Mouse (Mus musculus): Measurements from ENCODE around the gene Zfp809. TPM values are rescaled to one million over a fixed set of nuclear protein-coding genes. Genes with fewer than 3 reads are reported as not detected.

The Zfp809 gene
- polyA plus RNA-seq, 1 experiment from 2014 or later: 6.6 TPM

DNA sequence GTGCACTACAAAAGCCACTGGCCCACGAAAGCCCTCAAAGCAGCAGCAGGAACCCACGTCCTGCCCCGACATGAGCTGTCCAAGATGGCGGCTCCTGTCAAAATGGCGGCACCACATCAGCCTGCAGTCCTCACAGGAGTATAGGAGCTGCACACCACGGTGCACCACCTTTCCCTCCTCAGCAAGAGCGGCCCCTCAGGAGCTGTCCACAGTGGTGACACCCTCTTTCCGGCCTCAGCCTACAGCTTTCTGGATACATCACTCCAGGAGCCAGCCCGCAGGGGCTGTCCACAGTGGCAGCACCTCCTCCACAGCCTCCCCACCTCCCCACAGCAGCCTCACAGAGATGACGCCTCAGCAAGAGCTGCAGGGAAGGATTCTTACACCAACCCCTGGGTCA lies 37.1 kb downstream of the Zfp809 start:
- 83% methylated on average over 10 of the region's 10 CpGs for WGBS (ENCODE audit: insufficient replicate concordance)
- ATAC-seq (ENCODE audit: low read depth): no peak
- Histone ChIP-seq H3K4me1 (replicated peaks) (peaks cover 21% of the 10 kb centered on the region), H3K4me2 (no peak overlapping the region), H3K9ac (no peak overlapping the region), H3K36me3 (no peaks in the 10 kb centered on the region), H3K27me3 (no peaks in the 10 kb centered on the region), H3K4me3 (replicated peaks) (no peak overlapping the region), H3K9me3 (replicated peaks) (no peaks in the 10 kb centered on the region), H3K27ac (no peak overlapping the region)
- DNase-seq: no peak

DNA sequence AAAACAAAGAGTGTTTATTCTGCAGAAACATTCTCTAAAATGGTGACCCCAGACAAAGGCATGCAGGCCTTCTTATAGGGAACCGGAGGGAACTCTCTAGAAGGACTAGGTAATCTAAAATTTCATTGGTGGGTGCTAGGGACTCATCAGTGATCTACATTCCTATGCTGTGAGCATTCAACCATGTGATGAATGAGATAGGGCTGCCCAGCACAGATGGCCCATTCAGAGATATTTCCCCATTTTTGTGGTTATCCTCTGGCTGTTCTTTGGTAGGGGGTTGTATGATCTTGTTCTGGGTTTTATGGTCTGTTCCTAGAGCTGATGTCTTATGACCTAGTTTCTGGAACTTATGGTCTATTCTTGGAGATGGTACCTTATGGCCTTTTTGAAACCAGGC lies 43.4 kb downstream of the Zfp809 start:
- Histone ChIP-seq H3K9me3 (replicated peaks) (no peaks in the 10 kb centered on the region), H3K9ac (no peak overlapping the region), H3K4me2 (no peak overlapping the region), H3K4me3 (replicated peaks) (no peak overlapping the region), H3K27me3 (no peaks in the 10 kb centered on the region), H3K36me3 (no peaks in the 10 kb centered on the region), H3K4me1 (replicated peaks) (no peaks in the 10 kb centered on the region), H3K27ac (no peak overlapping the region)
- no peak for ATAC-seq (ENCODE audit: low read depth)
- no peak for DNase-seq
- WGBS (ENCODE audit: insufficient replicate concordance): 76% methylated on average over 1 of the region's 1 CpGs

DNA sequence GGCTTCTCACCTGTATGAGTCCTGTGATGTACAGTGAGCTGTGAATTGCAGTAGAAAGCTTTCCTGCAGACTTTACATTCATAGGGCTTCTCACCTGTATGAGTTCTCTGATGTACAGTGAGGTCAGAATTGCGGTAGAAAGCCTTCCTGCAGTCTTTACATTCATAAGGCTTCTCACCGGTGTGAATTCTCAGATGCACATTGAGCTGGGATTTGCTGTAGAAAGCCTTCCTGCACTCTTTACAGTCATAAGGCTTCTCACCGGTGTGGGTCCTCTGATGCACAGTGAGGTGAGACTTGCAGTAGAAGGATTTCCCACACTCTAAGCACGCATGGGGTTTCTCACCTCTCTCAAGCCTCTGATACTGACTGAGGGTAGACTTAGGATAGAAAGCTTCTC lies 53.2 kb downstream of the Zfp809 start:
- no peak overlapping the region for H3K4me3 ChIP-seq (replicated peaks)
- H3K9me3 ChIP-seq (replicated peaks): peaks cover 32% of the 10 kb centered on the region
- H3K4me2 ChIP-seq: no peak overlapping the region
- ATAC-seq (ENCODE audit: low read depth) (no peak), DNase-seq (no peak)
- WGBS (ENCODE audit: insufficient replicate concordance): 92% methylated on average over 4 of the region's 4 CpGs
- peaks cover 70% of the 10 kb centered on the region for H3K36me3 ChIP-seq
- H3K9ac ChIP-seq: no peak overlapping the region
- H3K4me1 ChIP-seq (replicated peaks): no peaks in the 10 kb centered on the region
- H3K27me3 ChIP-seq: no peaks in the 10 kb centered on the region
- no peak overlapping the region for H3K27ac ChIP-seq

Other genes with a start within 250 kb of the Zfp809 start
- gene Rgl3, start 236.3 kb upstream of the Zfp809 start, polyA plus RNA-seq (2015; fragmentation: Nextera tagmentation; extraction: Ambion mirVana): 0.15 and 0.46 TPM in 2 replicates
- 0.16 TPM in 1 of 2 replicates, not detected in the other for gene Ccdc151, start 223.1 kb upstream of the Zfp809 start, polyA plus RNA-seq (2015; fragmentation: Nextera tagmentation; extraction: Ambion mirVana)
- gene Prkcsh, start 222.9 kb upstream of the Zfp809 start, polyA plus RNA-seq (2015; fragmentation: Nextera tagmentation; extraction: Ambion mirVana): 52.6 and 57.5 TPM in 2 replicates
- 0.05 and 0.08 TPM in 2 replicates for gene Elavl3, start 173.7 kb upstream of the Zfp809 start, polyA plus RNA-seq (2015; fragmentation: Nextera tagmentation; extraction: Ambion mirVana)
- gene Gm49318, start 154.5 kb upstream of the Zfp809 start, polyA plus RNA-seq (2015; fragmentation: Nextera tagmentation; extraction: Ambion mirVana): not detected in 2 replicates
- 3.7 and 3.9 TPM in 2 replicates for gene Zfp653, start 154.3 kb upstream of the Zfp809 start, polyA plus RNA-seq (2015; fragmentation: Nextera tagmentation; extraction: Ambion mirVana)
- 33.4 and 34.2 TPM in 2 replicates for gene Ecsit, start 140.3 kb upstream of the Zfp809 start, polyA plus RNA-seq (2015; fragmentation: Nextera tagmentation; extraction: Ambion mirVana)
- 1.9 and 3.6 TPM in 2 replicates for gene Cnn1, start 126.5 kb upstream of the Zfp809 start, polyA plus RNA-seq (2015; fragmentation: Nextera tagmentation; extraction: Ambion mirVana)
- 103 and 109 TPM in 2 replicates for gene Elof1, start 108.5 kb upstream of the Zfp809 start, polyA plus RNA-seq (2015; fragmentation: Nextera tagmentation; extraction: Ambion mirVana)
- gene Acp5, start 90.0 kb upstream of the Zfp809 start, polyA plus RNA-seq (2015; fragmentation: Nextera tagmentation; extraction: Ambion mirVana): 184 and 187 TPM in 2 replicates
- gene Pigyl, start 68.9 kb upstream of the Zfp809 start, polyA plus RNA-seq (2015; fragmentation: Nextera tagmentation; extraction: Ambion mirVana): 42.1 and 44.6 TPM in 2 replicates
- gene Zfp872, start 37.6 kb upstream of the Zfp809 start, polyA plus RNA-seq (2015; fragmentation: Nextera tagmentation; extraction: Ambion mirVana): not detected in 2 replicates
- gene Zfp599, start 34.2 kb downstream of the Zfp809 start, polyA plus RNA-seq (2015; fragmentation: Nextera tagmentation; extraction: Ambion mirVana): 1.9 and 2.0 TPM in 2 replicates
- 2.6 and 3.1 TPM in 2 replicates for gene Zfp810, start 81.9 kb downstream of the Zfp809 start, polyA plus RNA-seq (2015; fragmentation: Nextera tagmentation; extraction: Ambion mirVana)
- 23.1 and 31.6 TPM in 2 replicates for gene Anln, start 163.5 kb downstream of the Zfp809 start, polyA plus RNA-seq (2015; fragmentation: Nextera tagmentation; extraction: Ambion mirVana)
- 1.7 and 2.0 TPM in 2 replicates for gene 9530077C05Rik, start 185.8 kb downstream of the Zfp809 start, polyA plus RNA-seq (2015; fragmentation: Nextera tagmentation; extraction: Ambion mirVana)
- not detected in 2 replicates for gene Gm17545, start 228.6 kb downstream of the Zfp809 start, polyA plus RNA-seq (2015; fragmentation: Nextera tagmentation; extraction: Ambion mirVana)
- gene Rp9, start 244.0 kb downstream of the Zfp809 start, polyA plus RNA-seq (2015; fragmentation: Nextera tagmentation; extraction: Ambion mirVana): 44.8 and 45.9 TPM in 2 replicates

All from liver, embryonic 13.5 days (tissue).